Mouse (Mus musculus): ENCODE data around the gene Acmsd. TPM values are rescaled to one million over a fixed set of nuclear protein-coding genes. Genes with fewer than 3 reads are reported as not detected.

Acmsd gene
- polyA plus RNA-seq (2015; fragmentation: Nextera tagmentation; extraction: Ambion mirVana): 0.16 and 0.25 TPM in 2 replicates

DNA sequence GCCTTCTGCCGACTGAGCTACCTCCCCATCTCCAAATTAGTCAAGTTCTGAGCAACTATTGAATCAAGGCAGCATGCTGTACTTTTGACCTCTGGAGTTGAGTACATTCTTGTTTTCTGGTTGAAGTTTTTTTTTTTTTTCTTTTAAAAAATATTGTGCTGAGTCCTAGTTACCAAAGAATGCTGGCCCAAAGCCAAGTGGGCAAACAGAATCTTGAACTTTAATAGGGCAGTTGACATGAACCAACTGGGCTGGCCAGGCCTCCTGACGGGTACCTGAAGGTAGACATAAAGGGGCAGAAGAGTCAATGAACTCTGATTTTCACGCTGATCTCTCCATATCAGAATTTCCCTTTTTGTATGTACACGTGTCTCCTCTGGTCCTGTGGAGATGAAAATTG is at the start of gene Acmsd:
TSS of gene Acmsd (plus strand) at position 318 of the 400 bp plus-strand sequence.
- WGBS: 75% methylated on average over 4 of the region's 4 CpGs
- H3K4me1 ChIP-seq: 0 out of 2 replicates have a peak, but pooled peaks cover 4% of the 10 kb centered on the region
- H3K4me3 ChIP-seq: no peak within 1 kb of the TSS
- H3K4me2 ChIP-seq: no peak within 1 kb of the TSS
- no peaks in the 10 kb centered on the region for H3K9me3 ChIP-seq
- no peak within 1 kb of the TSS for H3K9ac ChIP-seq
- no peak within 1 kb of the TSS for H3K27ac ChIP-seq
- no peaks in the 10 kb centered on the region for H3K27me3 ChIP-seq
- H3K36me3 ChIP-seq: no peaks in the 10 kb centered on the region
- no peak for ATAC-seq (ENCODE audit: borderline replicate concordance, extremely low read depth, low FRiP score, low TSS enrichment)

DNA sequence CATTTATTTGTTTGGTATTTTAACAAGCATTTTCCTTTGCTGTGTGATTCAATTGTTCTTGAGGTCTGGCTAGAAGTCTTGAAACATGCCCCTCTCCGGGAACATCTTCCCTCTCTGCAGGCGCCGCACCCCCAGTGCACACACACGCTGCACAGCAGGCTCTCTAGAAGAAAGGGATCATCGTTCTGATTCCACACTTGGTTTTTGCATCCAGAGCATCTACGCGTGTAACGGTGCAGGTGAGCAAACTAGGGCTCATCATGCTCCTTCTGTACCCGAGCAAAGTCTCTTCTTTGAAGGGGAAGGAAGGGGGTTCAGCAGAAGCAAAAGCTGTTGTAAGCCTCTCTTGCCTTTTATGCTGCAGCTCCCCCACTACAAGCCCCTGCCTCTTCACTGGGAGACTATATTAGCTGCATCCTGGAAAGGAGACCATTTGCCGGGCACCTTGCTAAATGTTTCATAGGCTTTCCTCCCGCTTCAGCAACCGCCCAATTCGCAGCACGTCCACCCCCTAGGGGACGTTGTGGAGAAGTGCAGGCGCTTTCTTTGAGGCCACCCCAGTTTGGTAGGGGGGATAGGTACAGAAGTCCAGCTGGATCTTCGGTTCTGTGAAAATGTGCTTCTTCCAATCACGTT is 49.6 kb upstream of the Acmsd start, which contains the start of gene Tmem163:
TSS of gene Tmem163 (minus strand) at position 51 of the 636 bp plus-strand sequence.
- H3K27me3 ChIP-seq: peaks cover 64% of the 10 kb centered on the region
- peaks cover 19% of the 10 kb centered on the region for H3K4me1 ChIP-seq
- 21% methylated on average over 18 of the region's 18 CpGs for WGBS
- H3K36me3 ChIP-seq: no peaks in the 10 kb centered on the region
- H3K9ac ChIP-seq: no peak within 1 kb of the TSS
- H3K27ac ChIP-seq: no peak within 1 kb of the TSS
- H3K4me3 ChIP-seq: no peak within 1 kb of the TSS
- no peak for ATAC-seq (ENCODE audit: borderline replicate concordance, extremely low read depth, low FRiP score, low TSS enrichment)
- H3K9me3 ChIP-seq: no peaks in the 10 kb centered on the region
- H3K4me2 ChIP-seq: peak within 1 kb of the TSS; percentile 99; the same call in 1 of the 2 replicates

DNA sequence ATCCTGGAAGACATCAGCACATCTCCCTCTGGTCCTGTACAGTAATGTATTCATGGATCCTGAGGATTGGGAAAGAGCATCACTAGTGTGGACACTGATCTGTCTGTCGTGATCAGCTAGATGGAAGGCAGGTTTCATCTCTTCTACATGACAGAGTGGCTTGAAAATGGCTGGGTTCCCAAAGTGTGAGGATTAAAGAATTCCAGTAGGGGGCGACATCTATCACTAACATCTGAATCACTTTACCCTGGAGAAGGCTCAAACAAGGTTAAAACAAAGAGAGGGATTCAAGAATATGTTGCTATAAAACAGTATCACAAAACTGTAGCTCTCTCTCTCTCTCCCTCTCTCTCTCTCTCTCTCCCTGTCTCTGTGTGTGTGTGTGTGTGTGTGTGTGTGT is 32.7 kb upstream of the Acmsd start:
- ATAC-seq (ENCODE audit: borderline replicate concordance, extremely low read depth, low FRiP score, low TSS enrichment): no peak
- Histone ChIP-seq H3K36me3 (no peaks in the 10 kb centered on the region), H3K4me1 (no peaks in the 10 kb centered on the region), H3K4me2 (no peak overlapping the region), H3K9me3 (no peaks in the 10 kb centered on the region), H3K27me3 (no peaks in the 10 kb centered on the region), H3K4me3 (no peak overlapping the region), H3K27ac (no peak overlapping the region), H3K9ac (no peak overlapping the region)
- 23% methylated on average over 2 of the region's 2 CpGs for WGBS

DNA sequence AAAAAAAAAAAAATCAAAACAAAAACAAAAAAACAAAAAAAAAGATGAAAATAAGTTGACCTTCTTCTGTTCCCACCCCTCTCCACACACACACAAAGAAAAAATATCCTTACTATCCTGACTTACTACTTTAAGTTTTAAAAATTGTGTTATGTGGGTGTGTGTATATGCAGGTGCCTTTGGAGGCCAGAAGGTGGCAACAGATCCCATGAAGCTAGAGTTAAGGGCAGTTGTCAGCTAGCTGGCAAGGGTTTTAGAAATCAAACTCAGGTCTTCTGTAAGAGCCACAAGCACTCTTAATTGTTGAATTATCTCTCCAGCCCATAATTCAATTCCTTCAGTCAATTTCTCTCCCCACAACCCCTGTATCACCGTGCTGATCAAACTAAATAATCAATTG is 27.0 kb upstream of the Acmsd start:
- Histone ChIP-seq H3K27ac (no peak overlapping the region), H3K36me3 (no peaks in the 10 kb centered on the region), H3K4me2 (no peak overlapping the region), H3K4me1 (no peaks in the 10 kb centered on the region), H3K4me3 (no peak overlapping the region), H3K27me3 (no peaks in the 10 kb centered on the region), H3K9me3 (no peaks in the 10 kb centered on the region), H3K9ac (no peak overlapping the region)
- ATAC-seq (ENCODE audit: borderline replicate concordance, extremely low read depth, low FRiP score, low TSS enrichment): no peak
- 65% methylated on average over 1 of the region's 1 CpGs for WGBS

DNA sequence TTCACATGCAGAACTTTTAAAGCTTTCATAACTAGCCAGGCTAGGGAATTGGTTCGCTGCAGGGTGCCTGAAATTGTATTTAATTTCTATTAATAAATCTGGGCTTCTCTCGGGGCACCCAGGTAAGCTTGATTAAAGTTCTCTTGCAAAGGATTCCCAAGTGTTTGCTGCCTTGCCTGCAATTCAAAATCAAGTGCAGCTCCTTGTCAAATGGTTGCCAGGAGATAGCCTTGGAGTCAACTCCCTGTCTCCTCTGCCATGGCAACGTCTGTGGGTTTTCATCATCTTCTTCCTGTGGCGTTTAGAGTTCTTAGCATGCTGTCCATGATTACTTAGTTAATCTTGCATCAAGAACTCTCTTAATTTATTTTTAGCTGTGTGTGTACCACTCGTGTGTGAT is 22.9 kb upstream of the Acmsd start:
- no peak for ATAC-seq (ENCODE audit: borderline replicate concordance, extremely low read depth, low FRiP score, low TSS enrichment)

DNA sequence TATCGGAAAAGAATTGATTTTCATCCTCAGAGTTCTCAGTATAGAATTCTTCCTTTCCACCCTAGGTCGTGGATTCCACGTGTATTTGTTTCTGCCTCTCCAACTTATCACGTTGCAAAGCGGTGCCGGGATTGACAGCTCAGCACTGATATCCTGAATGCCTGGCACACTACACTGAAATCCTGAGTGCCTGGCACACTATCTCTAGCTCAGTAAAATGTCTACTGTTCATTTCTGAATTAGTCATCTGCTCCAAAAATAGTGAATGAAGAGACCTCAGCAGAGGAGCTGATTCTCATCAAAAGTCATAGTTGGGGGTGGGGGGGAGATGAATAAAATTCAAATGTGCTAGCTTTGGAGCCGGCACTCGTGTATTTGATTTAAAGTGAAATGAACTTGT is 12.8 kb upstream of the Acmsd start:
- H3K27me3 ChIP-seq: no peaks in the 10 kb centered on the region
- no peak overlapping the region for H3K9ac ChIP-seq
- 75% methylated on average over 8 of the region's 8 CpGs for WGBS
- no peaks in the 10 kb centered on the region for H3K4me1 ChIP-seq
- H3K9me3 ChIP-seq: no peaks in the 10 kb centered on the region
- ATAC-seq (ENCODE audit: borderline replicate concordance, extremely low read depth, low FRiP score, low TSS enrichment): no peak
- H3K4me3 ChIP-seq: no peak overlapping the region
- H3K36me3 ChIP-seq: no peaks in the 10 kb centered on the region
- no peak overlapping the region for H3K27ac ChIP-seq
- H3K4me2 ChIP-seq: no peak overlapping the region

More for the DNA sequence above, 22.9 kb upstream of the Acmsd start:
- H3K9me3 ChIP-seq: no peaks in the 10 kb centered on the region
- 53% methylated on average over 5 of the region's 5 CpGs for WGBS
- no peaks in the 10 kb centered on the region for H3K36me3 ChIP-seq
- no peak overlapping the region for H3K4me3 ChIP-seq
- H3K27ac ChIP-seq: no peak overlapping the region
- no peak overlapping the region for H3K9ac ChIP-seq
- no peak overlapping the region for H3K4me2 ChIP-seq
- no peaks in the 10 kb centered on the region for H3K27me3 ChIP-seq
- H3K4me1 ChIP-seq: no peaks in the 10 kb centered on the region

DNA sequence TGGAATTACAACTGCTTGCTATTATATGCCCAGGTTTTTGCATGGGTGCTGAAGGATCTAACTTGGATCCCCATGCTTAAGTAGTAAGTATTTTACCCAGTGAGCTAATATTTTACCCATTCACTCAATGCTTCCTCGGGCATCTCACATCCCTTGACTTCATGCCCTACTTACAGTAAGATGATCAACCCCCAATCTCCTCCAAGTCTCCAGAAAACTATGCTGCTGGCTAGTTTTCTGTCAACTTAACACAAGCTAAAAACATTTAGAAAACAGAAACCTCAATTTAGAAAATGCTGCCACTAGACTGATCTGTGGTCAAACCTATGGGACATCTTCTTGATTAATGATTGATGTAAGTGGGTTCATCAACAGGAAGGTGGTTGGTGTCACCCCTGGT is 10.9 kb upstream of the Acmsd start:
- H3K9ac ChIP-seq: no peak overlapping the region
- H3K4me2 ChIP-seq: no peak overlapping the region
- no peaks in the 10 kb centered on the region for H3K4me1 ChIP-seq
- H3K4me3 ChIP-seq: no peak overlapping the region
- ATAC-seq (ENCODE audit: borderline replicate concordance, extremely low read depth, low FRiP score, low TSS enrichment): no peak
- H3K9me3 ChIP-seq: no peaks in the 10 kb centered on the region
- H3K27me3 ChIP-seq: no peaks in the 10 kb centered on the region
- H3K27ac ChIP-seq: no peak overlapping the region
- no peaks in the 10 kb centered on the region for H3K36me3 ChIP-seq
- WGBS: 96% methylated on average over 1 of the region's 1 CpGs

DNA sequence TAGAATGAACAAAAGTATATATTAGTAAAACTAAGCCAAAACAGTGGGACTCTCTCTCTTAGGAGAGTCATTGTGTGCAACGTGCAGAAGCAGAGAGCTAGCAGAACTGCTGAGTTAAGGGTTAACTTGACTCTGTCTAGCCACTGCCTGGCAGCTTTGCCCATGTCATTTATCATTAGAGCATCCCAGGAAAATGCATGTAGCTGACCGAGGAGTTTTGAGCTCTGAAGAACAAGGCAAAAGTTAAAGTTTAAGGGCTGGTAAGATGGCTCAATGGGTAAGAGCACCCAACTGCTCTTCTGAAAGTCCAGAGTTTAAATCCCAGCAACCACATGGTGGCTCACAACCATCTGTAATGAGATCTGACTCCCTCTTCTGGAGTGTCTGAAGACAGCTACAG is 5.6 kb upstream of the Acmsd start:
- no peak overlapping the region for H3K4me3 ChIP-seq
- no peaks in the 10 kb centered on the region for H3K4me1 ChIP-seq
- H3K27ac ChIP-seq: no peak overlapping the region
- H3K27me3 ChIP-seq: no peaks in the 10 kb centered on the region
- no peaks in the 10 kb centered on the region for H3K9me3 ChIP-seq
- WGBS: 17% methylated on average over 2 of the region's 2 CpGs
- no peak overlapping the region for H3K9ac ChIP-seq
- no peaks in the 10 kb centered on the region for H3K36me3 ChIP-seq
- H3K4me2 ChIP-seq: no peak overlapping the region
- no peak for ATAC-seq (ENCODE audit: borderline replicate concordance, extremely low read depth, low FRiP score, low TSS enrichment)

DNA sequence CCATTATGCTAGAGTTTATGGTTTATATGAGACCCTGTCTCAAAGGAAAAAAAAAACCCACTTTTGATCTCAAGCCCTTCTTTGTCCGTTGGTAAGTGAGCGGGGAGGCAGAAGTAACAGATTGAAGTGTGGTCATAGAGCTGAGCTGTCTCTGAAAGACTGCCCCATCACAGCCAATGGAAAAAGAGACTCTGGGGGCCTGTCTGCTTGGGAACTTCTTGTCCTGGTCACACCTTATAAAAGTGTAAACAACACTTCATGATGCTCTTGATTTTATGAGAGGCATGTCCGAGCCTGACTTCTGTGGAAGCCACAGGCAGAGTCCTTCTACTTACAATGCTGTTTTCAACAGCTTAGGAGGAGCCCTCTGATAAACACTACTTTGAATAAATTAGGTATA is 1.9 kb downstream of the Acmsd start:
- no peak overlapping the region for H3K9ac ChIP-seq
- H3K4me2 ChIP-seq: no peak overlapping the region
- WGBS: 20% methylated on average over 3 of the region's 3 CpGs
- no peak overlapping the region for H3K4me3 ChIP-seq
- no peaks in the 10 kb centered on the region for H3K9me3 ChIP-seq
- H3K27me3 ChIP-seq: no peaks in the 10 kb centered on the region
- no peak for ATAC-seq (ENCODE audit: borderline replicate concordance, extremely low read depth, low FRiP score, low TSS enrichment)
- H3K4me1 ChIP-seq: 0 out of 2 replicates have a peak, but pooled peaks cover 4% of the 10 kb centered on the region
- H3K36me3 ChIP-seq: no peaks in the 10 kb centered on the region
- no peak overlapping the region for H3K27ac ChIP-seq

DNA sequence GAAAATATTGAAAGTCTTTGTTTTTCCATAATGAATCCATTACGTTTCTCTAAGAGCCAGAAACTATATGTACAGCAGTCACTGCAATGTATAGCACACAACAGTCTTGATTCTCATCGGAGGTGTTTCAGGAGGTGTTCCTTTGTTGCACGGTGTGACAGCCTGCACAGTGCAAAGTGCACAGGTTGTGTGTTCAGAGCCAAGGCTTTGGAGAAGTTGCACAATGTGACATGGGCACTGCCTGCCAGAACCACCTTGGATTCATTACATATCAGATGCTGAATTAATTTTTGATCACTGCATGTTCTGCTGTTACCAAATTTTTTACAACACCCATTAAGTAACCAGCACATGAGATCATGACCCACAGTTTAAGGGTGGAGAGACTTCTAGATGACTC is 3.2 kb downstream of the Acmsd start:
- no peak overlapping the region for H3K4me2 ChIP-seq
- no peaks in the 10 kb centered on the region for H3K36me3 ChIP-seq
- H3K9me3 ChIP-seq: no peaks in the 10 kb centered on the region
- H3K27me3 ChIP-seq: no peaks in the 10 kb centered on the region
- H3K4me3 ChIP-seq: no peak overlapping the region
- H3K4me1 ChIP-seq: 0 out of 2 replicates have a peak, but pooled peaks cover 4% of the 10 kb centered on the region
- 86% methylated on average over 3 of the region's 3 CpGs for WGBS
- H3K9ac ChIP-seq: no peak overlapping the region
- no peak for ATAC-seq (ENCODE audit: borderline replicate concordance, extremely low read depth, low FRiP score, low TSS enrichment)
- no peak overlapping the region for H3K27ac ChIP-seq

DNA sequence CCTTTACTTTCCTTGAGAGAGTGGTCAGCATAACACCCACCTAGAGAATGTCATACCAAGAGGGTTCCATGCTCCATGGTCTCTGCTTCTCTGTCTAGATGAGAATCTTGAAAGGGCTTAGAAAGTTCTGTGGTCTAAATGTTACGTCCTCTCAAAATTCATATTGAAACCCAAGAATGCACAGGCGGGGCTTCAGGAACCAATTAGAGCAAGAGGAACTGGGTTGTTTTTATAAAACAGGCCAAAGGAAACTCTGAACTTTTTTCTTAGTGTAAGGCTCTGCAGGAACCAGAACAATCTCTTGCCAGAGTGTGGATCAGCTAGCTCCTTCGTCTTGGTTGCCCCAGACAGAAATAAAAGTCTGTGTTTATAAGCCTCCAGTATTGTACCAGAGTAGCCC is 3.6 kb downstream of the Acmsd start:
- WGBS: 57% methylated on average over 3 of the region's 3 CpGs
- no peaks in the 10 kb centered on the region for H3K27me3 ChIP-seq
- no peak overlapping the region for H3K4me3 ChIP-seq
- H3K9ac ChIP-seq: no peak overlapping the region
- H3K9me3 ChIP-seq: no peaks in the 10 kb centered on the region
- H3K27ac ChIP-seq: no peak overlapping the region
- no peak for ATAC-seq (ENCODE audit: borderline replicate concordance, extremely low read depth, low FRiP score, low TSS enrichment)
- H3K36me3 ChIP-seq: no peaks in the 10 kb centered on the region
- no peak overlapping the region for H3K4me2 ChIP-seq
- 0 out of 2 replicates have a peak, but pooled peaks cover 4% of the 10 kb centered on the region for H3K4me1 ChIP-seq

DNA sequence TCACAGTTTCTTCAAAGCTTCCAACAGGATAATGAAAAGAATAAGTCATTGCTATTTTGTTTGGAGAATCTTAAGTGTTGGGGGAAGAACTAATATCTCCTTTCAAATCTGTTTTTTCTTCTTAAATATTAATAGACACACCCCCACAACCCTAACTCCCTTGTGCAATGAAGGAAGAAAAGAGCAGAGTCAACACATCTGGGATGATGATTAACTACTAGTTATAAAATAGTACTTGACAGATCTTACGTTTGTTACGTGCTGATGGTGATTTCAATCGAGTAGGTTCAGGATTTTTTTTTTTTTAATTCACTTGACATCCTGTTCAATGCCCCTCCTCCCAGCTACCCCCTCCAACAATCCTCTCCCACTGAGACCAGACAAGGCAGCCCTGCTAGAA is 6.1 kb downstream of the Acmsd start:
- Histone ChIP-seq H3K27ac (no peak overlapping the region), H3K9me3 (no peaks in the 10 kb centered on the region), H3K27me3 (no peaks in the 10 kb centered on the region), H3K36me3 (no peaks in the 10 kb centered on the region), H3K4me2 (no peak overlapping the region), H3K9ac (no peak overlapping the region), H3K4me1 (0 out of 2 replicates have a peak, but pooled peaks cover 8% of the 10 kb centered on the region), H3K4me3 (no peak overlapping the region)
- ATAC-seq (ENCODE audit: borderline replicate concordance, extremely low read depth, low FRiP score, low TSS enrichment): no peak
- 19% methylated on average over 3 of the region's 3 CpGs for WGBS
